Mouse (Mus musculus): Measurements from ENCODE around the gene Morn4.

Gene Morn4

DNA sequence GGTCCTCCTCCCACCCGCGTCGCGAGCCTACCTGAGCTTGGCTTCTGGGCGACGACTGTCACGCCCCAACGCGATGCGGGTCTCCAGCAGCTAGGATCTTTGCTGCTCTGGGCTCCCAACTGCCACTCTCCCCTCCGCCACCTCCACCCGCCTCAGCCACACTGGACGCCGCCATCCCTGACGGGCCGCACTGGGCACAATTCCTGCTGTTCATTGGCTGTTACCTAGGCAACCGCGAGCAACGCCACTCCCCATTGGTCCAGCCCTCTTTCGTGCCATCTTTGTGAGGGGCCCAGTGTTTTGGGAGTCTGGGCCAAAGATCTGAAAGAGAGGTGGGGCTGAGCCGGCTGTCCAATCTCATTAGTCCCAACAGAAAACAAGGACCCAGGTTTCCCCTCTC, at the start of gene Morn4:
Gene Morn4 (minus strand): TSS at position 192 of the 400 bp plus-strand sequence.
- DNase-seq: peak; percentile 84

DNA sequence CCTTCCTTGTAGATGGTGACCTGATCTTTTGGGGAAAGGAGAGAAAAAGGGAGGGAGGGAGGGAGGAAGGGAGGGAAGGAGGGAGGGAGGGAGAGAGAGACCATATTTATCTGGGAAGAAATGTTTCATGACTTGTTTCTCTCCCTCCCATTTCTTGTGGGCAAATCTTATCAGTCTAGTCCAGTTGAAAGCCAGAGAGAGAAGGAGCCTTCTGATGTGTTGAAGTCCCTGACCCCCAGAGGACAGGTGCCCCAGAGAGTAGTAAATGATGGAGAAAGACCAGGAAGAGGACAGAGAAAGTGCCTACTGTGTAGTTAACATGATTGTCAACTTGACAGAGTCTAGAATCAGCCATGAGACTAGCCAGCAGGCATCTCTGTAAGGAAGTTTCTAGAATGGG, 48.9 kb upstream of the Morn4 start:
- DNase-seq: no peak

DNA sequence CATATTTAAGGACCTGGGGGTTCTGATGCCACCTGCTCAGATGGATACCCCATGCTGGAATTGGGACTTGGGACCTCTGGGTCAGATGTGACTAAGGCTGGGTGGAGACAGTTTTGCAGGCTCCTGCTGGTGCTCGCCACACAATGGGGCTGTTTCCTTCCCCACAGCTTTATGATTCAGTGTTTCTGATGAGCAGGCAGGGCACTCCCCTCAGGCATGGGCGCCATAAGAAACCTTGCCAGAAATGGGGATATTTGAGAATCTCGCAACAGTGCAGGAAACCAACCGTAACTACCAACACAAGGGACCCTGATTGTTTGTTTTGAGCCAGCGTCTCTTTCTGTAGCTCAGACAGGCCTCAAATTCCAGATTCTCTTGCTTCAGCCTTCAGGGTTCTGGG, 44.9 kb upstream of the Morn4 start:
- peak; percentile 66 for DNase-seq

DNA sequence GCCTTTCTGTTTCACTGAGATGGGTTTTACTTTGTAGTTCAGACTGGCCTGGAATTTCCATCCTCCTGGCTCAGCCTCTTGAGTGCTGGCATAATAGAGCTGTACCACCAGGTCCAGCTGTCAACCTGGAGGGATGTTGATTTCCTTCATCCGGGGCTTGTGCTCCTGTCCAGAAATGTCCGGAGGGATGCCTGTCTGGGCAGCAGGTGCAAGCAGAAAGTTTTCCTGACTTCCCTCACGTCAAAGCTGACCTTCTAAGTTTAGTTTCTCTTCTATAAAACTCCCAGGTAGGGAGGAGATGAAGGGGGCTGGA, 44.1 kb upstream of the Morn4 start:
- peak; percentile 29 for DNase-seq

DNA sequence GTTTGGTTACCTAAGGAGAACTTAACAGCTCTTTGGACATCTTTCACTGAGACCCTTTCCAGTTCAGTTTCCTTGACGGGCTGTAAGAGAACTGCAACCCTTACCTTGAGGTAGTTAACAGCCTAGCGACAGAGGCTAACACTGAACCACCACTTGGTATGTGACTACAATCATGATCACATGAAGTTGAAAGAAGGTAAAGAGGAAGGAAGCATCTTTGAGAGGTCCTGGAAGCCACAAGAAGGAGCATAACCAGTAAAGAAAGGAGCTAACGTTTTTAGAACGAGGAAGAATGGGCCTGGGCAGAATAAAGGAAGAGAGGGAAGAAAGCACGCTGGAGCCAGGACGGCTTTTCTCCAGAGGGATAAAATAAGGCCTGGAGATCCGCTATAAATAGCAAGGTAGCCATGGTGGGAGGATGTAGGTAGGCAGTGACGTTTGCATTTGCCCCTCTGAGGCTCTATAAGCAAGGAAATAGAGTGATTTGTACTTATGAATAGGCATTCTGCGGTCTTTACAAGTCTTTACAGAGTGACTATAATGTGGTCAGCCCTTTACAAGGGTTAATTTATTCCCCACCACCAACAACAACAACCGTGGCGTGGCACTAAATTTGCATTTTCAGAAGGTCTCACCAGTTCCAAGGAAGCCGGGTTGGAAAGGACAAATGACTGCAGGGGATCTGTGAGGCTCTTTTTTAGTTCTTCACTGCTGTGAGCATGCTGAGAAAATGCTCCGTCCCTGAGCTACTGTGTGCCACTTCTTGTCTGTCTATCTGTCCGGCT, 43.5 kb upstream of the Morn4 start:
- DNase-seq: no peak

DNA sequence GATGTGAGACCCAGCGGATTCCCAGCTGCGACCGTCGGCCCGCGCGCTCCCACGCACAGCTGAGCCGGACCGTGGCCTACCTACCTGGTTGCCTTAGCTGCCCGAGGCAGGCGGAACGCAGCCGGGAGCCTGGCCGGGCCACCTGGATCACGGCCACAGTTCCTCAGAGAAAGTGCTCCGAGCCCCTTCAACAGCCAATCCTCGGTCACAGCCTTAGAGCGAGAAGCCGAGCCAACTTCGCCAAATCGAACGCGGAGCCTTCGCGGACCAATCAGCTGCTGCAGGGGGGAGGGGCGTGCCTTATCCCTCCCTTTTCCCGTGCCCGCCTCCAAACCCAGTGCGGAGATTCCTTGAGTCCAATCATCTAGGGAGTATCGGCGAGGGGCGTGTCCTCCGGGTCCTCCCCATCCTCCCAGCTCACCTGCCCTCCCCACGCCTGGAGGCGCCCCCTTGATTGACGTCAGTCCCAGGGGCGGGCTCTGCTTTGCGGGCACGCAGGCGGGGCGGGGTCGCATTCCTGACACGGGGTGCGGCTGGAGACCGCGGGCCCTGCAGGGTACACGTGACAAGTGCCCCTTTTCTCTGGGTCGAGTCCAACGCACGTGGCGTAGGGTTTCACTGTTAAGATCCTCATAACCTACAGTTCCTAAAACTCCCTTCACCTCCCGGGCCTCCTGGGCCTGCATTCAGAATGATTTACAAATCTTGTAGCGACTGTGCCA, 42.8 kb upstream of the Morn4 start, which contains the start of gene Avpi1:
Gene Avpi1 (minus strand): TSS at position 273 of the 722 bp plus-strand sequence.
- peak; percentile 100 for DNase-seq

DNA sequence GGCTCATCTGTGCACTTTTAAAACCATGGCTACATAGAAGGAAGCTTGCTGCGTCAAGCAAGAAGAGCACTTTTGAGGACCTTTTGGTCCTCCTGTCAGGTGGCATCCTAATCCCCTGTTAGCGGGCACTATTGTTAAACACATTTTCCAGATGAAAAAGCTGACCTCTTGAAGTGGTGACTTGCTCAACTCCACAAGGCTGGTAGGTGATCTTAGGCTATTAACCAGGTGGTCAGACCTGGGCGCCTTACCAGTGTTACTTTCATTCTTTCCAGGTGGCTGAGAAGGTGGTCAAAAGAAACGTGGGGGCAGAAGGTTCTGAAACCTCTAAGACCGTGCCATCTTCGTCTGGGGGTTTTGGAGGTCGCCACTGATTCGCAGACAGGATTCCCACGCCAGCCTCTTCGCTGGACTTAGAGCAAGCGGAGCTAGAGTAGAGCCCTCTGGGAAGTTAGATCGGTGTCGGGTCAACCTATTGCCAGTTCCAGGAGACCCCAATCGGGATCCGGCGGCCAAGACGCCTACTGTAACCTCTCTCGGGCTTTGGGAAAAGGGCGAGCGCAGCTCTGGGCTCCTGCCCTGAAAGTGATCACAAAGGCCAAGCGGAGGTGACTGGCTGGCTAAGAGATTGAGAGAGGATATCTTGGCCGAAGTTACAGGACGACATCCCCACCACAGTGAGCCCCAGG, 42.0 kb upstream of the Morn4 start:
- peak; percentile 38 for DNase-seq

DNA sequence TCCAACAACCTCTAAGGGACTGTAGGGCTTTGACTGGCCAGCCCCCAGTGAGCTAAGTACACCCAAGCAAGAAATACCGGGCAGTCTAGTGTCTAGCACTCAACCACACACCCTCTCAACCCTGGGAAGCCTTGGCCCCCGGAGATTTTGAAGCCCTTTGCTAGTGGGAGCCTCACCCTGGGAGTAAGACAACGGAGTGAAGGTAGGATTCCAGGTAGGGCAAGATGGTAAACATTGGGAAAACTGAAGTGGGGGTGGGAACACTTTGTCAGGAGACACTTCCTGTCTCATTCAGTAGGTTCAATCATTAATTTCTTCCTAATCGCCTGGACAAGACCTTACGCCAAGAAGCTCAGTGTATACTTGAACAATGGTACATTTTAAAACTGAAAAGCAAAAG, 40.9 kb upstream of the Morn4 start:
- DNase-seq: peak; percentile 63

DNA sequence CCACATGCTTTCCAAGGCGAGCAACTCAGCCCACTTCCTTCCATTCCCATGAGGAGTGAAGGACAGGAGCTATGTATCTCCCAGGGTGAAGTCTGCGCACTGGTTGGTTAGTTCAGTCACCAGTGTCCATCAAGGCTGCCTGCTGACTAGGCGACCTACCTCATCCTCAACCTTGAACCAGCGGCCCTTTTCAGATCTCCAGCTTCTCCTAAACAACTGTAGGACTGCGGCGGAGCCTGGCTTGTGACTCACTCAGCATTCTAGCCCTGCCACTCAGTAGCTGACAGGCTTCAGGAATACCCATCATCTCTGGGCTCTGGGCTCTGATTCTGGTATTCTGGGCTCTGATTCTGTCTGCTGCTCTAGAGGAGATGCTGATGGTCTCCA, 40.1 kb upstream of the Morn4 start:
- no peak for DNase-seq

DNA sequence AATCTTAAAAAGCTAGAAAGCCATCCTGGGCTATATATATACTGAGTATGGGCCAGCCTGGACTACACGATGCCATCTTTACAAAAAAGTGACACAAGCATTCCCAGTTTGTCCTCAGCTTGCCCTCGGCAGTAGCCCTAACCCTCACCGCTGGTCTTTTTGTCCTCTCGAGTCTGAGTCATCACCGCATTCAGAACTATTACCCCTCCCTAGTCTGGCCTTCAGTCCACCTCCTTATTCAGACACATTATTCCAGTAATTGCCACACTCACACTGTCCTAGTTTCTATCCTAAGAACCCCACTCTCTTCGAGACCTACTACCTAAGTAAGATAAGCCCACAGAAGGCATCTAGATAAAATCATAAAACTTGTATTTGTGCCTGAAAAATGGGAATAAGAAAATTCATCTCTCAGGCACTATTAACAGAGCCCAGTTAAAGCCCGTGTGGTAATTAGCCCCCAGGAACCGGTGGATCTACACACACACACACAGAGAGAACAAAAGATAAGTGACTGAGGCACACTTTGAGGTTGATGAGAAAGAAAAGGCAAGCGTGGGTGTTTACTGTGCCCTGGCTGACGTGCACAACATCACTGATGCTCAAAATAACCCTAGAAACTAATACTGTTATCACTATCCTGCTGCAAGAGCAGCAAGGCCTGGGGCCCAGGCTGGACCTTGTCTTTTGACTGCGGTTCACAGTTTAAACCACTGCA, 39.5 kb upstream of the Morn4 start:
- no peak for DNase-seq

DNA sequence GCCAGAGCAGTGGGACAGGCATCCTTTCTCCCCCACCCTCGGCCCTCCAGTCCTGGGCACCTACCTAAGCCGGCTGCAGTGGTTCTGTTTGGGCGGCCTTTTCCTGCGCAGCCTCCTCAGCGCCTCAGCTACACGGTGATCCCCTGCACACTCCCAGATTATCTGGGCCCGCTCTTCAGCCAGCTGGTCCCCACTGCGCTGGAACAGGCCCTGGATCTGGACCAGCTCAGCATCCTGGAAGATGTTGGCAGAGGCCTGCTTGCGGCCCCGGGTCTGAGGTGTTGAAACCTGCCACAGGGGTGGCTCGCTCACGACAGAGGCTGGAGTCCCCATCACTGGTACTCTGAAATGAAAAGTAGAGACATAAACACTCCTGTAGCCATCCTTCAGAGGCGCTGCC, 38.5 kb upstream of the Morn4 start:
- DNase-seq: no peak

DNA sequence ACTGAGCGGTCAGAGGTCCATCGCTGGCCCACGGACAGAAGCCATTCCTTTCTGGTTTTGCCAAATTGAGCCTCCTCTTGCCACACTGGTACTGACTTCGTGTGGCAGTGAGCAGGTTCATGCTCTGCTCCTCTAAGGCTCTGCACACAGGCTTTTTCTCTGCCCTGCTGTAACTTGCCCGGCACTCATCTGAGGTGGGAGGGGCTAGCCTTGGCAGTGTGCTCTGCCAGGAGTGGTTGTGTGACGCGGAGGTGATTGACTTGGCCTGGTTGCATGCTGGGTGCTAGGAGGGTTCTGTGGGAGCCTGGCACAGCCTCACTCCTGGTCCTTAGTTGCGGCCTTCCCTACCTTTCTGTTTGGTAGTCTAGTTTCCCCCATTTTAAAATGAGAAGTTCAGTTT, 34.3 kb upstream of the Morn4 start:
- DNase-seq: peak; percentile 75

DNA sequence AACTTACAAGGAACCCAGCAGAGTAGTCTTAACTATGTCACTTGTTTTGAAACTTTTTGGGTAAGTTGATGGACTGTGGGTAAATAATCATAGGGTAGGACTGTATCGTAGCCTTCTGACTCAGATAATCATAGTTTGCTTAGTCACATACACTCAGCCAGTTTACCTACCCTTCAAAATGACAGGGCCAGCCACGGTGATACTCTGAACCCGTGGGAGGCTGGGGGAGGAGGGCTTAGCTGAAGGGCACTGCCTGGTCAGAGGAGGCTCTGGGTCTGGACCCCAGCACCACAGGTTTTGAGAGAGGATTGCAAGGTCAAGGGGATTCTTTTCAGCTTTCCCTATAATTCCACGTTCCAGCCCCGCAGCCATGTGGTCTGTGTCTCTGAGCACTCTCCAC, 32.4 kb upstream of the Morn4 start:
- DNase-seq: no peak

DNA sequence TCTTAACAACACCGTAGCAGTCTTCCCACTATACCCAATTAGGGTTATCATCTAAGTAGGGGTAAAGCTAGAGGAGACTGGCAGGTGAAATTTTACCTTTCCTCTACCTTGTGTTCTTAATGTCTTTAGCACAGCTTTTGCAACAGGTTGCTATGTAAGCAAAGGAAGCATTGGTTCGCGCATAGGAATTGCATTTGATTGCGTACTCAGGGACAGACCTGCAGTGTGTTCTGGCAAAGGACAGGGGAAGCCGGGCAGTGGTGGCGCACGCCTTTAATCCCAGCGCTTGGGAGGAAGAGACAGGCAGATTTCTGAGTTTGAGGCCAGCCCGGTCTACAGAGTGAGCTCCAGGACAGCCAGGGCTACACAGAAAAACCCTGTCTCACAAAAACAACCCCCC, 32.0 kb upstream of the Morn4 start:
- peak; percentile 25 for DNase-seq

DNA sequence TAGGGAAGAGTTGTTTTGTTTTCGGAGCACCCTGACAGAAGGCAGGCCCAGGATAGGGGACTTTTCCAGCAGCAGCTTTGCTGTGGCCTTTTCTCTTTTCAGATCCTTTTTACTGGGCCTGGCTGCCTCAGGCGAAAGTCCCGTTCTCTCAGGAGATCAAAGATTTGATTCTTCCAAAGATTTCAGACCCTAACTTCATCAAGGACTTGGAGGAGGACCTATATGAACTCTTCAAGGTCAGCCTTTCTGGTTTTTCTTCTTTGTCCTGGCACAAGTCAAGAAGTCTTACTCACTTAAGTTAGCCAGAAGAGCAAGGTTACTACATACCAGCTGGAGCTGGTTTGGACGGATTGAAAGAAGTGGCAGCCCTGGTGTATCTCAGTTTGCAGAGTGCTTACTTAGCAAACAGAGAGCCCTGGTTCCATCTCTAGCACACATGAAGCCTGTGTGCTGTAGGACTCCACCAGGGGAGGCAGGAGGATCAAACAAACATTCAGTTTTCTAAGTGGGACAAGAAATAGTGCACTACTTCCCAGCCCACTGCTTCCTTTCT, 29.7 kb upstream of the Morn4 start:
- DNase-seq: peak; percentile 65

DNA sequence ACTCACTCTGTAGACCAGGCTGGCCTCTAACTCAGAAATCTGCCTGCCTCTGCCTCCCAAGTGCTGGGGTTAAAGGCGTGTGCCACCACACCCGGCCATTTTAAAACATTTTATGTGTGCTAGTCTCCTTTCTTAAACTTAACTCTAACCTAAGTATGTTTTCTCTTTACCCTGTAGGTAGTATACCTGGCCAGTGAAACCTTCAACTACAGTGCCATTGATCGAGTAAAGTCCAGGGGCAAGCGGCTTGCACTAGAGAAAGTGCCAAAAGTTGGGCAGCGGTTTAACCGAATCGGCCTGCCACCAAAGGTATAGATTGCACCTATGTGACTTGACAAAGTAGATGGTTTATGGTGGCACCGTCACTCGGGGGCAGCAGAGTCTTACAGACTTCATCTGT, 18.5 kb upstream of the Morn4 start:
- no peak for DNase-seq

DNA sequence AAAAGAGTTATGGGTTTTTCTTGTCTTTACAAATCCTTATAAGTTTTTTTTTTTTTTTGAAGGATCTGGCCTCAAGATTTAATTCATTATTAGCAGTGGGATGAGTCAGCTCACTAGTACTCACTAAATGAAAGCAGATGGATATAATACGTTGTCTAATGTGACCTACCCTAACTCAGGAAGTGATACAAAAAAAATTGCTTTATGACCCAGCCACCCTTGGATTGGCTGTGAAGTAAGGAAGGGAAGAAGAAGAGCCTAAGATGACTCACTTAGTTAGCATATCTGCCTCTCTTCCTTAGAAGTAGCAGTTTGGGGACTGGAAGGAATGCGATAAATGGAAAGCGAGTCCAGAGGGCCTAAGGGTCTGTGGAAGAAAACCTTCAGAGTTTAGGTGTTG, 13.2 kb upstream of the Morn4 start:
- DNase-seq: no peak

DNA sequence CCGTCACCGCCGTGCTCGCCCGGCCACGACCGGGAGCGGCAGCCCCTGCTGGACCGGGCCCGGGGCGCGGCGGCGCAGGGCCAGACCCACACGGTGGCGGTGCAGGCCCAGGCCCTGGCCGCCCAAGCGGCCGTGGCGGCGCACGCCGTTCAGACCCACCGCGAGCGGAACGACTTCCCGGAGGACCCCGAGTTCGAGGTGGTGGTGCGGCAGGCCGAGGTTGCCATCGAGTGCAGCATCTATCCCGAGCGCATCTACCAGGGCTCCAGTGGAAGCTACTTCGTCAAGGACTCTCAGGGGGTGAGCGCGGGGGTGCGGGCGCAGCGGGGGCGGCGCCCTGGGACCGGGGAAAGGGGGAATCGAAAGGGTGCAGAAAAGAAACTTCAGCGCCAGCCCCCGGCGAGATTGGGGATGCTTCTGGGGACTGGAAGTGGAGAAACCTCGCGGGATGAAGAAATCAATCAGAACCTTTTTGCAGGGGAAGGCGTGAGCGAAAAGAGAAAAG, 4.5 kb upstream of the Morn4 start:
- DNase-seq: peak; percentile 37

DNA sequence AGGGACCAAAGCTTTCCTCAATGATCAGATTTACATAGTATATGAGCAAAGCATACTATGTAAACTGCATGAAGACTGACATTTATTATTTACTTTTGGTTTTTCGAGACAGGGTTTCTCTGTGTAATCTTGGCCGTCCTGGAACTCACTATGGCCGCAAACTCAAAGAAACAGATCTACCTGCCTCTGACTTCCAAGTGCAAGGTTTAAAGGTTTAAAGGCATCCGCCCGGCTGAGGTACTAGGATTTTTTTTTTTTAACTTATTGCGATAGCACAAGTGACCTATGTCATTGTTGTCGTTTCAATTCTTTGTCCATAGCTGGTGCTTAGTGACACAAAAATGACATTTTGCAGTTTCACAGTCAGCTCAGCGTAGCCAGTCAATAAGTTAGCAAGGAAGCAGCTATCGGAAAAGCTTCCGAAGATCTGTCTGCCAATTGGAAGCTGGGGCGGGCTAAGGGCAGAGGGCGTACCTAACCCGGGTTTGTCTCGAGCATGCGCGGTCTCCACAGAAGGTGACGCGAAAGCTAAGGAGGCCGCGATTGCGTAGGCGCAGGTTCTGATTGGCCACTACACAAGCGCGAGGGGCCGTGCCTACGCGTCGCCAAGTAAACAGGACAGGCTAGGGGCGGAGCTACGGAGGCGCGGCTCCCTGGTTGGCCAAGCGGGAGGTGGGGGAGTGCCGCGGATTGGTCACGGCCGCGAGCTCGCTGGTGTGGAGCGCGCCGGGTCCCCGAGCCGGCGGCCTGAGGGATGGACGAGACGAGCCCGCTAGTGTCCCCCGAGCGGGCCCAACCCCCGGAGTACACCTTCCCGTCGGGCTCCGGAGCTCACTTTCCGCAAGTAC, 3.8 kb upstream of the Morn4 start, which contains the start of gene Pi4k2a:
Gene Pi4k2a (plus strand): TSS at position 723 of the 848 bp plus-strand sequence.
- peak; percentile 100 for DNase-seq

DNA sequence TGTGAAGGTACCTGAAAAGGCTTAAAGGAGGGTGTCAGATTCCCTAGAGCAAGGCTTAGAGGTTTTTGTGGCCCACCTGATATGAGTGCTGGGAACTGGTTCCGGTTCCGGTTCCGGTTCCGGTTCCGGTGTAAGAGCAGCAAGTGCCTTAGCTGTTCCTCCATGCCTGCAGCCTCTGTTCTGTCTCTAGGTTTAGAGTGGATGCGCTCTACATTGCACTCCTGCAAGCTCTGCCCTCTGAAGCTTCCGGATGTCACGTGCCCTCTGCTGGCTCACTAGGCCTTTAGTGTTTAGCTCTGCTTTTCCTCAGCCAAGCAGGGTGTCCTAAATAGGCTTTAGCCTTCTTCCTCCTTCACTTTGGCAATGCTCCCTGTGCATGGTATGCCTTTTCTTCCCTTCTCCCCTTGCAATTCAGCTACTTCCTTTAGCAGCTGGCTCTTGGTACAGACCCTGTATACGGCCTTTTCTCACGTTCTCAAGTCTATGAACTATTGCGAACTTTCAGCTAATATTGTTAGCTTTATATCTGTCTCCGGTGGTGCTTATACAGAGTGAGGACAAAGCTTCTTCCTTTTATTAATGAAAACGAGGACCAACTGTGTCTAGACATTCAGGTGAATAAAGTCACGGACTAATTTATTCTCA, 3.1 kb upstream of the Morn4 start:
- peak; percentile 85 for DNase-seq

DNA sequence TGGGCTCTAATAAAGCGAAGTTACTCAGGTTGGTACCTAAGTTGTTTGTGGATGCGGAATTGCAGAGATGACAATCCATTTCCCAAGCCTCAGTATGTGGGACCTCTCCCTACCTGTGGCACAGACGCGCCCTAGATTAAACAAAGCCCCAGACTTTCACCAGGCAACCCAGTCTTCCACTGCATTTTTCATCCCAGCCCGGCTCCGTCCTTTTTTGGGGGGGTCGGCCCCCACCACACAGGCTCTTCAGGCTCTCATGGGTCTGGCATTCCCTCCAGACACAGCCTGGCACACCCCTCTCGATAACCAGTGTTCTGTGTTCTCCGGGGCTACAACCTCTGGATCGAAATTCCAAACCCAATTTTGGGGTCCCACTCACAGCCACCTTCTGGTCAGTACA, 467 bp downstream of the Morn4 start:
- DNase-seq: no peak
